Mouse (Mus musculus) neural tube, embryonic 11.5 days (tissue): ENCODE measurements around the gene Thbd. TPM values are rescaled to one million over a fixed set of nuclear protein-coding genes. Genes with fewer than 3 reads are reported as not detected.

Source experiments
- ATAC-seq: fragments of 200-750 bp; cut with Nextera tagmentation; 2 replicates; pipeline ENCODE4 v1.8.0; 2017; ENCODE audit warnings: moderate number of reproducible peaks, mild to moderate bottlenecking, moderate TSS enrichment, moderate library complexity; ENCODE audit not compliant: insufficient read depth, low FRiP score, low TSS enrichment
- DNase-seq: peaks from one replicate; pipeline ENCODE4 v3.0.0-alpha.2; 2015; ENCODE audit warnings: low spot score
- H3K27ac ChIP-seq: fragments of 300-500 bp; sonication (generic); 2 replicates; pipeline ENCODE4 v1.5.1; 2014; ENCODE audit warnings: low read depth, mild to moderate bottlenecking, low read length
- H3K27me3 ChIP-seq: fragments of 300-500 bp; sonication (generic); 2 replicates; pipeline ENCODE4 v1.6.1; 2014; ENCODE audit warnings: mild to moderate bottlenecking, low read length, mixed read lengths; ENCODE audit not compliant: control insufficient read depth, insufficient read depth
- H3K36me3 ChIP-seq: fragments of 300-500 bp; sonication (generic); 2 replicates; pipeline ENCODE4 v1.6.1; 2014; ENCODE audit warnings: mild to moderate bottlenecking, low read length, moderate library complexity, mixed read lengths; ENCODE audit not compliant: control insufficient read depth, insufficient read depth
- H3K4me1 ChIP-seq: fragments of 300-500 bp; sonication (generic); 2 replicates; pipeline ENCODE4 v1.6.1; 2014; ENCODE audit warnings: low read length, mixed read lengths; ENCODE audit not compliant: control insufficient read depth, insufficient read depth
- H3K4me2 ChIP-seq: fragments of 300-500 bp; sonication (generic); 2 replicates; pipeline ENCODE4 v1.6.1; 2014; ENCODE audit warnings: low read depth, mild to moderate bottlenecking, moderate library complexity
- H3K4me3 ChIP-seq: fragments of 300-500 bp; sonication (generic); 2 replicates; pipeline ENCODE4 v1.5.1; 2014; ENCODE audit warnings: low read depth, low read length
- H3K9ac ChIP-seq: fragments of 300-500 bp; sonication (generic); 2 replicates; pipeline ENCODE4 v1.6.1; 2014; ENCODE audit warnings: mild to moderate bottlenecking, low read length
- H3K9me3 ChIP-seq: fragments of 300-500 bp; sonication (generic); 2 replicates; pipeline ENCODE4 v1.6.1; 2016; ENCODE audit warnings: low read length; ENCODE audit not compliant: control insufficient read depth
- WGBS: fragments of 180-500 bp; shearing (Covaris S2); extraction: QIAGEN DNeasy Blood & Tissue Kit; methylation state at CpG from one replicate; pipeline ENCODE4 v1.1.7; 2014; 5-methylcytosine and 5-hydroxymethylcytosine counted together
- polyA plus RNA-seq: library from polyadenylated mRNA; unstranded; fragments of >200 nt; fragmentation: Nextera tagmentation; extraction: Ambion mirVana; gene quantifications from 2 replicates; pipeline ENCODE4 v1.2.1, GENCODE M21; 2014

Gene Thbd
- polyA plus RNA-seq, 1 experiment from 2014 or later, result 6.4 TPM

- H3K36me3 ChIP-seq, result no peaks in the 10 kb centered on the region
- no peak overlapping the region for H3K27ac ChIP-seq
- ATAC-seq (no peak), DNase-seq (no peak)
- 54% methylated on average over 1 of the region's 1 CpGs for WGBS
- no peak overlapping the region for H3K9ac ChIP-seq
- H3K4me1 ChIP-seq, result no peaks in the 10 kb centered on the region
- no peaks in the 10 kb centered on the region for H3K27me3 ChIP-seq
- H3K4me3 ChIP-seq, result no peak overlapping the region
- no peaks in the 10 kb centered on the region for H3K9me3 ChIP-seq
- no peak overlapping the region for H3K4me2 ChIP-seq
Observed at GRCm38 (mm10) chr2:148444472-148444871, 36.5 kb upstream of the Thbd start.

- Histone ChIP-seq H3K27me3 (no peaks in the 10 kb centered on the region), H3K9ac (no peak within 1 kb of the TSS), H3K4me3 (no peak within 1 kb of the TSS), H3K27ac (no peak within 1 kb of the TSS), H3K4me1 (no peaks in the 10 kb centered on the region), H3K9me3 (no peaks in the 10 kb centered on the region), H3K4me2 (no peak within 1 kb of the TSS), H3K36me3 (no peaks in the 10 kb centered on the region)
- 61% methylated on average over 13 of the region's 13 CpGs for WGBS
- ATAC-seq (0 out of 2 replicates have a peak, but pooled peaks have one; percentile 32), DNase-seq (peak; percentile 15)
Observed at GRCm38 (mm10) chr2:148443249-148443958, 35.4 kb upstream of the Thbd start, which contains the start of gene Cd93. Gene Cd93 (minus strand): TSS chr2:148443563.

- DNase-seq, result no peak
- Histone ChIP-seq H3K4me1 (no peaks in the 10 kb centered on the region), H3K4me2 (no peak overlapping the region), H3K27me3 (no peaks in the 10 kb centered on the region), H3K36me3 (no peaks in the 10 kb centered on the region), H3K27ac (no peak overlapping the region), H3K9me3 (no peaks in the 10 kb centered on the region), H3K4me3 (no peak overlapping the region), H3K9ac (no peak overlapping the region)
- ATAC-seq, result no peak
- WGBS, result 86% methylated on average over 4 of the region's 4 CpGs
Observed at GRCm38 (mm10) chr2:148442710-148443109, 34.7 kb upstream of the Thbd start.

GRCm38 (mm10) chr2:148442172-148442571 is 34.2 kb upstream of the Thbd start:
- WGBS, result 80% methylated on average over 4 of the region's 4 CpGs
- H3K27ac ChIP-seq, result no peak overlapping the region
- H3K4me3 ChIP-seq, result peak overlapping the region; percentile 2; the same call in 1 of the 2 replicates
- no peaks in the 10 kb centered on the region for H3K27me3 ChIP-seq
- H3K9me3 ChIP-seq, result no peaks in the 10 kb centered on the region
- DNase-seq (no peak), ATAC-seq (no peak)
- no peaks in the 10 kb centered on the region for H3K4me1 ChIP-seq
- H3K36me3 ChIP-seq, result no peaks in the 10 kb centered on the region
- no peak overlapping the region for H3K9ac ChIP-seq
- 0 out of 2 replicates have a peak overlapping the region, but pooled peaks have one; percentile 2 for H3K4me2 ChIP-seq

- no peaks in the 10 kb centered on the region for H3K27me3 ChIP-seq
- H3K4me3 ChIP-seq, result peak overlapping the region; percentile 10; the same call in 1 of the 2 replicates
- no peak for ATAC-seq
- H3K4me1 ChIP-seq, result no peaks in the 10 kb centered on the region
- no peak overlapping the region for H3K9ac ChIP-seq
- H3K4me2 ChIP-seq, result no peak overlapping the region
- H3K36me3 ChIP-seq, result no peaks in the 10 kb centered on the region
- whole genome bisulfite sequencing, result 92% methylated on average over 10 of the region's 10 CpGs
- no peak for DNase-seq
- no peak overlapping the region for H3K27ac ChIP-seq
- no peaks in the 10 kb centered on the region for H3K9me3 ChIP-seq
Observed at GRCm38 (mm10) chr2:148441421-148441820, 33.4 kb upstream of the Thbd start.

GRCm38 (mm10) chr2:148439691-148440276 is 31.8 kb upstream of the Thbd start:
- H3K9me3 ChIP-seq, result no peaks in the 10 kb centered on the region
- no peaks in the 10 kb centered on the region for H3K36me3 ChIP-seq
- no peak overlapping the region for H3K4me2 ChIP-seq
- H3K27me3 ChIP-seq, result no peaks in the 10 kb centered on the region
- no peak overlapping the region for H3K9ac ChIP-seq
- no peaks in the 10 kb centered on the region for H3K4me1 ChIP-seq
- DNase-seq, result no peak
- H3K27ac ChIP-seq, result no peak overlapping the region
- H3K4me3 ChIP-seq, result no peak overlapping the region
- ATAC-seq, result no peak
- WGBS, result 62% methylated on average over 3 of the region's 3 CpGs

GRCm38 (mm10) chr2:148436285-148436684 is 28.3 kb upstream of the Thbd start:
- H3K27me3 ChIP-seq, result no peaks in the 10 kb centered on the region
- 60% methylated on average over 3 of the region's 3 CpGs for WGBS
- H3K4me1 ChIP-seq, result no peaks in the 10 kb centered on the region
- no peak overlapping the region for H3K4me3 ChIP-seq
- no peak overlapping the region for H3K9ac ChIP-seq
- DNase-seq (no peak), ATAC-seq (no peak)
- no peak overlapping the region for H3K27ac ChIP-seq
- no peak overlapping the region for H3K4me2 ChIP-seq
- no peaks in the 10 kb centered on the region for H3K9me3 ChIP-seq
- no peaks in the 10 kb centered on the region for H3K36me3 ChIP-seq

GRCm38 (mm10) chr2:148432346-148432745 is 24.4 kb upstream of the Thbd start:
- Histone ChIP-seq H3K4me1 (no peaks in the 10 kb centered on the region), H3K36me3 (no peaks in the 10 kb centered on the region), H3K9me3 (no peaks in the 10 kb centered on the region), H3K4me3 (no peak overlapping the region), H3K27ac (no peak overlapping the region), H3K9ac (no peak overlapping the region), H3K27me3 (no peaks in the 10 kb centered on the region), H3K4me2 (no peak overlapping the region)
- DNase-seq, result no peak
- ATAC-seq, result no peak
- WGBS, result 66% methylated on average over 2 of the region's 2 CpGs

- Histone ChIP-seq H3K9me3 (no peaks in the 10 kb centered on the region), H3K4me1 (no peaks in the 10 kb centered on the region), H3K4me2 (no peak overlapping the region), H3K4me3 (no peak overlapping the region), H3K27me3 (no peaks in the 10 kb centered on the region), H3K27ac (no peak overlapping the region), H3K9ac (no peak overlapping the region), H3K36me3 (no peaks in the 10 kb centered on the region)
- ATAC-seq (no peak), DNase-seq (no peak)
- 79% methylated on average over 4 of the region's 4 CpGs for WGBS
Observed at GRCm38 (mm10) chr2:148430941-148431340, 23.0 kb upstream of the Thbd start.
